Mouse (Mus musculus) midbrain, postnatal 0 days (tissue): ENCODE measurements around the gene Rtl10. TPM values are rescaled to one million over a fixed set of nuclear protein-coding genes. Genes with fewer than 3 reads are reported as not detected.
A peak's percentile ranks its signal among the peaks of the same experiment; 100 is the strongest.

Experiments used
- ATAC-seq: fragments of 200-750 bp; cut with Nextera tagmentation; 2 replicates; pipeline ENCODE4 v1.8.0; 2017; ENCODE audit warnings: moderate number of reproducible peaks, mild to moderate bottlenecking, moderate TSS enrichment, moderate library complexity; ENCODE audit not compliant: low FRiP score
- DNase-seq: peaks from one replicate; pipeline ENCODE4 v3.0.0-alpha.2; 2015; ENCODE audit warnings: low spot score
- H3K27ac ChIP-seq: fragments of 300-500 bp; sonication (generic); 2 replicates; pipeline ENCODE4 v1.5.1; 2014; ENCODE audit warnings: low read depth, mild to moderate bottlenecking, low read length, mixed read lengths
- H3K27me3 ChIP-seq: fragments of 300-500 bp; sonication (generic); 2 replicates; pipeline ENCODE4 v1.6.1; 2014; ENCODE audit warnings: low read length, control low read depth, mixed read lengths; ENCODE audit not compliant: insufficient read depth
- H3K36me3 ChIP-seq: fragments of 300-500 bp; sonication (generic); 2 replicates; pipeline ENCODE4 v1.6.1; 2014; ENCODE audit warnings: low read length, control low read depth, mixed read lengths; ENCODE audit not compliant: insufficient read depth
- H3K4me1 ChIP-seq: fragments of 300-500 bp; sonication (generic); 2 replicates; pipeline ENCODE4 v1.6.1; 2014; ENCODE audit warnings: mild to moderate bottlenecking, control low read depth, antibody characterized with exemption, low read length, mixed read lengths; ENCODE audit not compliant: insufficient read depth
- H3K4me2 ChIP-seq: fragments of 300-500 bp; sonication (generic); 2 replicates; pipeline ENCODE4 v1.6.1; 2014; ENCODE audit warnings: low read depth, mild to moderate bottlenecking, low read length, mixed read lengths; ENCODE audit not compliant: poor library complexity, severe bottlenecking
- H3K4me3 ChIP-seq: fragments of 300-500 bp; sonication (generic); 2 replicates; pipeline ENCODE4 v1.5.1; 2014; ENCODE audit warnings: low read depth, mild to moderate bottlenecking, low read length, moderate library complexity
- H3K9ac ChIP-seq: fragments of 300-500 bp; sonication (generic); replicated peaks from 2 replicates; pipeline ENCODE4 v1.6.1; 2014; ENCODE audit warnings: mild to moderate bottlenecking, low read length, moderate library complexity, mixed read lengths; ENCODE audit not compliant: poor library complexity, severe bottlenecking
- H3K9me3 ChIP-seq: fragments of 300-500 bp; sonication (generic); 2 replicates; pipeline ENCODE4 v1.6.1; 2016; ENCODE audit warnings: low read length, control low read depth
- CTCF ChIP-seq: IDR thresholded peaks from 2 replicates; pipeline ENCODE4 v1.5.1; 2016; ENCODE audit warnings: antibody characterized with exemption, mild to moderate bottlenecking
- WGBS: fragments of 180-500 bp; shearing (Covaris S2); extraction: QIAGEN DNeasy Blood & Tissue Kit; methylation state at CpG from one replicate; pipeline ENCODE4 v1.1.7; 2014; 5-methylcytosine and 5-hydroxymethylcytosine counted together
- polyA plus RNA-seq: library from polyadenylated mRNA; unstranded; fragments of >200 nt; fragmentation: Nextera tagmentation; extraction: Ambion mirVana; gene quantifications from 2 replicates; pipeline ENCODE4 v1.2.1, GENCODE M21; 2015
- total RNA-seq: library from RNA; depleted of rRNA; stranded (reverse); fragments of >200 nt; gene quantifications from 2 replicates; pipeline ENCODE4 v1.2.3, GENCODE M21; 2014

Gene Rtl10
- total and polyA plus RNA-seq, 2 experiments from 2014 or later = 3.8 to 7.1 TPM

- Histone ChIP-seq H3K4me3 (no peak overlapping the region), H3K36me3 (no peaks in the 10 kb centered on the region), H3K9me3 (no peaks in the 10 kb centered on the region), H3K27me3 (no peaks in the 10 kb centered on the region), H3K9ac (no peak overlapping the region), H3K27ac (no peak overlapping the region), H3K4me2 (no peak overlapping the region), H3K4me1 (no peaks in the 10 kb centered on the region)
- TF ChIP-seq CTCF = no peak
- no peak for ATAC-seq
- WGBS = 10% methylated on average over 4 of the region's 4 CpGs
- no peak for DNase-seq
These were observed 14.3 kb upstream of the Rtl10 start for GRCm38 (mm10) chr16:18484386-18484785.

GRCm38 (mm10) chr16:18484794-18485435, 13.8 kb upstream of the Rtl10 start:
- H3K27me3 ChIP-seq = no peaks in the 10 kb centered on the region
- DNase-seq (peak; percentile 4), ATAC-seq (no peak)
- no peaks in the 10 kb centered on the region for H3K4me1 ChIP-seq
- no peak overlapping the region for H3K9ac ChIP-seq
- H3K4me3 ChIP-seq = no peak overlapping the region
- no peaks in the 10 kb centered on the region for H3K9me3 ChIP-seq
- no peak overlapping the region for H3K4me2 ChIP-seq
- 15% methylated on average over 5 of the region's 5 CpGs for WGBS
- H3K36me3 ChIP-seq = no peaks in the 10 kb centered on the region
- TF ChIP-seq CTCF = no peak
- H3K27ac ChIP-seq = no peak overlapping the region

- TF ChIP-seq CTCF = no peak
- no peak for DNase-seq
- no peak for ATAC-seq
- Histone ChIP-seq H3K4me3 (no peak overlapping the region), H3K4me1 (no peaks in the 10 kb centered on the region), H3K4me2 (no peak overlapping the region), H3K27me3 (no peaks in the 10 kb centered on the region), H3K27ac (no peak overlapping the region), H3K36me3 (no peaks in the 10 kb centered on the region), H3K9me3 (no peaks in the 10 kb centered on the region), H3K9ac (no peak overlapping the region)
- 98% methylated on average over 2 of the region's 2 CpGs for WGBS
These were observed 12.6 kb upstream of the Rtl10 start for GRCm38 (mm10) chr16:18486126-18486525.

GRCm38 (mm10) chr16:18490281-18490680, 8.4 kb upstream of the Rtl10 start:
- no peaks in the 10 kb centered on the region for H3K36me3 ChIP-seq
- H3K27me3 ChIP-seq = no peaks in the 10 kb centered on the region
- H3K4me2 ChIP-seq = no peak overlapping the region
- H3K27ac ChIP-seq = no peak overlapping the region
- no peak overlapping the region for H3K4me3 ChIP-seq
- no peak overlapping the region for H3K9ac ChIP-seq
- H3K4me1 ChIP-seq = no peaks in the 10 kb centered on the region
- DNase-seq = no peak
- no peak for ATAC-seq
- H3K9me3 ChIP-seq = no peaks in the 10 kb centered on the region
- 89% methylated on average over 3 of the region's 3 CpGs for WGBS
- no peak for TF ChIP-seq CTCF

- no peak for TF ChIP-seq CTCF
- Histone ChIP-seq H3K27me3 (no peaks in the 10 kb centered on the region), H3K9ac (no peak overlapping the region), H3K27ac (no peak overlapping the region), H3K36me3 (no peaks in the 10 kb centered on the region), H3K4me1 (no peaks in the 10 kb centered on the region), H3K4me2 (no peak overlapping the region), H3K4me3 (no peak overlapping the region), H3K9me3 (no peaks in the 10 kb centered on the region)
- no peak for DNase-seq
- 68% methylated on average over 1 of the region's 1 CpGs for WGBS
- ATAC-seq = no peak
These were observed 7.8 kb upstream of the Rtl10 start for GRCm38 (mm10) chr16:18490894-18491293.

GRCm38 (mm10) chr16:18497865-18498515, 711 bp upstream of the Rtl10 start:
- TF ChIP-seq CTCF = no peak
- ATAC-seq (peak; percentile 61), DNase-seq (no peak)

More at GRCm38 (mm10) chr16:18497865-18498515, 711 bp upstream of the Rtl10 start:
- Histone ChIP-seq H3K9ac (peak overlapping the region; percentile 88), H3K9me3 (no peaks in the 10 kb centered on the region), H3K27me3 (no peaks in the 10 kb centered on the region), H3K4me2 (peak overlapping the region; percentile 83), H3K4me3 (peak overlapping the region; percentile 76), H3K27ac (peak overlapping the region; percentile 96), H3K4me1 (peaks cover 7% of the 10 kb centered on the region), H3K36me3 (peaks cover 9% of the 10 kb centered on the region)
- 3% methylated on average over 6 of the region's 6 CpGs for WGBS
